In the genomic region with DNA sequence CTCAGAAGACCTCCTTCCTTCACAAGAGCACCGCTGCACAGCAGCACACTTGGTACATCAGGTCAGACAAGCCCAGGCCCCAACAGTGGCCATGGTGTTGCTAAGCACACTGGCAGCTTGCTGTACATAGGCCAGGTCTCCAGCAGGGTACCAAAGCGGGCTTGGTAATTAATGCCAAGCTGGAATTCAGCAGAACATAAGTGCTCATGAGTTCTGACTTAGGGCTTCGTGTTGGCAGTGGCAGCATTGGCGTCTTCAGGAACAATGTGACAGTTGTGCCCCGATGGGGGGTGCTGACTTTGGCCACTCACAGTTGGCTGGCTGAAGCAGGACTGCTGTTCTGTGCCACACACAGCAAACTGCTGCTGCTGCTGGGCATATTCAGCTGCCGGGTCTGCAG, we compare ENCODE assay signal across 31 mouse cellular contexts. TPM values are rescaled to one million over a fixed set of nuclear protein-coding genes. Genes with fewer than 3 reads are reported as not detected.
DNase-seq lines count a peak whose midpoint lies in the region; ATAC-seq and TF ChIP-seq lines count a peak whose summit lies in the region.
"Had no signal": no experiment of that assay in that cellular context is flagged by ENCODE, and none has a peak within 500 bp of the region (broad histone marks: within the 10 kb centered on the region; RNA-seq: fewer than 3 reads in every experiment).

No protein-coding gene starts in this region.

- H3K27ac ChIP-seq in gastrocnemius, adult 2 months = no peak overlapping the region
- H3K27ac ChIP-seq in hindbrain, embryonic 16.5 days (ENCODE audit: low read depth, low read length) = no peak overlapping the region; the same call in 1 of the 2 replicates
- H3K27ac ChIP-seq in hindbrain, embryonic 10.5 days = no peak overlapping the region
- H3K27ac ChIP-seq in forebrain, embryonic 14.5 days (ENCODE audit: low read depth, low read length) = no peak overlapping the region
- H3K27ac ChIP-seq: forebrain, embryonic 10.5 days; forebrain, embryonic 13.5 days; heart, adult 2 months; heart, embryonic 10.5 days; heart, embryonic 13.5 days; intestine, embryonic 15.5 days had no signal

- H3K4me1 ChIP-seq in hindbrain, embryonic 16.5 days (ENCODE audit: control insufficient read depth, insufficient read depth, low read depth, low read length) = no peaks in the 10 kb centered on the region; the same call in 1 of the 2 replicates
- peaks cover 10% of the 10 kb centered on the region; the same call in 1 of the 2 replicates for H3K4me1 ChIP-seq in hindbrain, embryonic 10.5 days (replicated peaks)
- H3K4me1 ChIP-seq in forebrain, embryonic 14.5 days (ENCODE audit: control insufficient read depth, insufficient read depth, low read length) = no peaks in the 10 kb centered on the region
- H3K4me1 ChIP-seq: forebrain, embryonic 10.5 days; forebrain, embryonic 13.5 days; heart, embryonic 10.5 days; heart, embryonic 13.5 days; intestine, embryonic 15.5 days had no signal

- intact Hi-C loops in gastrocnemius, adult 2 months (cut with DNase I) = no loop called here
- intact Hi-C loops in left cerebral cortex, postnatal 4 days (cut with DNase I) = no loop called here

- H3K36me3 ChIP-seq in hindbrain, embryonic 16.5 days (ENCODE audit: control insufficient read depth, insufficient read depth, low read length) = peaks cover 14% of the 10 kb centered on the region
- H3K36me3 ChIP-seq in hindbrain, embryonic 10.5 days = peaks cover 75% of the 10 kb centered on the region
- peaks cover 58% of the 10 kb centered on the region for H3K36me3 ChIP-seq in forebrain, embryonic 14.5 days (ENCODE audit: control insufficient read depth, insufficient read depth, low read length)

- H3K9me3 ChIP-seq in hindbrain, embryonic 16.5 days (ENCODE audit: control insufficient read depth, low read length) = no peaks in the 10 kb centered on the region
- no peaks in the 10 kb centered on the region for H3K9me3 ChIP-seq in hindbrain, embryonic 10.5 days
- H3K9me3 ChIP-seq in forebrain, embryonic 14.5 days (replicated peaks; ENCODE audit: control insufficient read depth, low read length) = no peaks in the 10 kb centered on the region
- H3K9me3 ChIP-seq: forebrain, embryonic 10.5 days; forebrain, embryonic 13.5 days; heart, embryonic 10.5 days; heart, embryonic 13.5 days; intestine, embryonic 15.5 days had no signal

- WGBS in hindbrain, embryonic 16.5 days = 74% methylated on average over 6 of the region's 6 CpGs
- WGBS in hindbrain, embryonic 10.5 days = 93% methylated on average over 6 of the region's 6 CpGs
- WGBS in forebrain, embryonic 14.5 days = 89% methylated on average over 6 of the region's 6 CpGs

- no peak overlapping the region for H3K4me2 ChIP-seq in hindbrain, embryonic 16.5 days (ENCODE audit: low read length)
- no peak overlapping the region for H3K4me2 ChIP-seq in forebrain, embryonic 14.5 days (ENCODE audit: low read length)
- H3K4me2 ChIP-seq: forebrain, embryonic 13.5 days; heart, embryonic 13.5 days; intestine, embryonic 15.5 days had no signal

- DNase-seq in gastrocnemius, adult 2 months = peak; percentile 13
- no peak for DNase-seq in gastrocnemius, adult 8-10 months (ENCODE audit: low spot score in 2 of 2)
- DNase-seq in hindbrain, embryonic 10.5 days (ENCODE audit: low spot score) = no peak
- peak; percentile 87 for DNase-seq in left cerebral cortex, postnatal 4 days
- no peak for DNase-seq in left cerebral cortex, adult 9 months (ENCODE audit: low spot score in 2 of 2)
- peak; percentile 58 for DNase-seq in brain, adult 2 months (ENCODE audit: low read depth, low spot score)
- DNase-seq in forebrain, embryonic 14.5 days (ENCODE audit: low spot score) = no peak
- DNase-seq: adrenal gland, adult 2 months; adrenal gland, postnatal 14 days; cerebellum, adult 11-12 months; cerebellum, adult 9-10 months; forebrain, postnatal 0 days; gastrocnemius, postnatal 10 days; gastrocnemius, postnatal 36 days; heart, adult 2 months; heart, postnatal 14 days; heart, postnatal 4 days; kidney, adult 11 months had no signal

- no peak for TF ChIP-seq CTCF in gastrocnemius, adult 2 months (IDR thresholded peaks at IDR 0.05)

- H3K4me3 ChIP-seq in gastrocnemius, adult 2 months = no peak overlapping the region
- no peak overlapping the region for H3K4me3 ChIP-seq in hindbrain, embryonic 16.5 days (ENCODE audit: low read length)
- no peak overlapping the region for H3K4me3 ChIP-seq in hindbrain, embryonic 10.5 days
- H3K4me3 ChIP-seq in forebrain, embryonic 14.5 days (ENCODE audit: low read depth, low read length) = no peak overlapping the region
- H3K4me3 ChIP-seq: forebrain, embryonic 10.5 days; forebrain, embryonic 13.5 days; heart, adult 2 months; heart, embryonic 10.5 days; heart, embryonic 13.5 days; intestine, embryonic 15.5 days had no signal

- peak; percentile 71 for ATAC-seq in hindbrain, embryonic 16.5 days
- ATAC-seq in forebrain, embryonic 14.5 days = no peak
- ATAC-seq: CD4-positive, CD25-positive, alpha-beta regulatory T cell, adult 4 months; forebrain, embryonic 13.5 days; forebrain, postnatal 0 days; intestine, embryonic 15.5 days had no signal

- no peak overlapping the region for H3K9ac ChIP-seq in hindbrain, embryonic 16.5 days (ENCODE audit: low read depth, low read length)
- H3K9ac ChIP-seq in forebrain, embryonic 14.5 days (ENCODE audit: low read length) = no peak overlapping the region
- H3K9ac ChIP-seq: forebrain, embryonic 13.5 days; forebrain, postnatal 0 days; heart, embryonic 13.5 days; intestine, embryonic 15.5 days had no signal

- no peaks in the 10 kb centered on the region for H3K27me3 ChIP-seq in hindbrain, embryonic 16.5 days (replicated peaks; ENCODE audit: control insufficient read depth, insufficient read depth, low read length)
- peaks cover 14% of the 10 kb centered on the region for H3K27me3 ChIP-seq in hindbrain, embryonic 10.5 days (ENCODE audit: insufficient read depth, poor library complexity, severe bottlenecking)
- H3K27me3 ChIP-seq in forebrain, embryonic 14.5 days (replicated peaks; ENCODE audit: control insufficient read depth, insufficient read depth, low read length) = no peaks in the 10 kb centered on the region
- H3K27me3 ChIP-seq: heart, embryonic 13.5 days; intestine, embryonic 15.5 days had no signal

RNA-seq across cellular contexts. Expression of a gene that starts 7.7 kb away (rescaled TPM):
- total RNA-seq in gastrocnemius, adult 2 months (2021) = 10 to 100 TPM; 18.1 to 19.3 TPM
- 10 to 100 TPM; 19.3 to 27.2 (median 21.6) TPM for total RNA-seq in gastrocnemius, adult 8-10 months (2022)
- polyA plus RNA-seq in hindbrain, embryonic 16.5 days (2015; fragmentation: Nextera tagmentation; extraction: Ambion mirVana) = 17.2 and 22.2 TPM in 2 replicates
- polyA plus RNA-seq in hindbrain, embryonic 10.5 days (2016; fragmentation: Nextera tagmentation; extraction: Ambion mirVana) = 22.3 and 29.1 TPM in 2 replicates
- 10 to 100 TPM; 22.8 to 23.4 TPM for total RNA-seq in left cerebral cortex, postnatal 4 days (2021)
- polyA plus RNA-seq in forebrain, embryonic 14.5 days (2014; fragmentation: Nextera tagmentation; extraction: Ambion mirVana) = 13.2 and 18.2 TPM in 2 replicates

RNA-seq across cellular contexts. Expression of a gene that starts 13.2 kb away (rescaled TPM):
- not detected for total RNA-seq in gastrocnemius, adult 2 months (2021)
- not detected for total RNA-seq in gastrocnemius, adult 8-10 months (2022)
- polyA plus RNA-seq in hindbrain, embryonic 16.5 days (2015; fragmentation: Nextera tagmentation; extraction: Ambion mirVana) = 0.11 and 0.50 TPM in 2 replicates
- polyA plus RNA-seq in hindbrain, embryonic 10.5 days (2016; fragmentation: Nextera tagmentation; extraction: Ambion mirVana) = 9.2 and 17.3 TPM in 2 replicates
- under 1 TPM in 1 of 2 experiments, not detected in 1; 0.20 TPM for total RNA-seq in left cerebral cortex, postnatal 4 days (2021)
- polyA plus RNA-seq in forebrain, embryonic 14.5 days (2014; fragmentation: Nextera tagmentation; extraction: Ambion mirVana) = not detected in 2 replicates
- total RNA-seq: adrenal gland, adult 2 months; adrenal gland, postnatal 14 days; adrenal gland, postnatal 4 days; gastrocnemius, postnatal 10 days; gastrocnemius, postnatal 36 days; granulocyte monocyte progenitor cell, adult 5-6 weeks; heart, adult 2 months; heart, postnatal 14 days; heart, postnatal 4 days; MEL had no signal
- polyA plus RNA-seq: adrenal gland, adult 2 months; C2C12; CD4-positive, CD25-positive, alpha-beta regulatory T cell, adult 4 months; embryonic facial prominence, embryonic 14.5 days; forebrain, embryonic 13.5 days; forebrain, postnatal 0 days; heart, adult 2 months; heart, embryonic 10.5 days; heart, embryonic 13.5 days; heart, embryonic 16.5 days; intestine, embryonic 15.5 days had no signal

RNA-seq across cellular contexts. Expression of a gene that starts 14.1 kb away (rescaled TPM):
- total RNA-seq in gastrocnemius, adult 2 months (2021) = not detected
- not detected for total RNA-seq in gastrocnemius, adult 8-10 months (2022)
- 9.0 and 10.6 TPM in 2 replicates for polyA plus RNA-seq in hindbrain, embryonic 16.5 days (2015; fragmentation: Nextera tagmentation; extraction: Ambion mirVana)
- polyA plus RNA-seq in hindbrain, embryonic 10.5 days (2016; fragmentation: Nextera tagmentation; extraction: Ambion mirVana) = 3.0 and 3.3 TPM in 2 replicates
- 1 to 10 TPM; 3.0 to 3.8 TPM for total RNA-seq in left cerebral cortex, postnatal 4 days (2021)
- polyA plus RNA-seq in forebrain, embryonic 14.5 days (2014; fragmentation: Nextera tagmentation; extraction: Ambion mirVana) = 2.4 and 2.5 TPM in 2 replicates
- total RNA-seq: gastrocnemius, postnatal 36 days; granulocyte monocyte progenitor cell, adult 5-6 weeks; MEL had no signal
- polyA plus RNA-seq: CD4-positive, CD25-positive, alpha-beta regulatory T cell, adult 4 months had no signal

RNA-seq across cellular contexts. Expression of a gene that starts 20.9 kb away (rescaled TPM):
- total RNA-seq in gastrocnemius, adult 2 months (2021) = 100 to 1,000 TPM; 235 to 261 TPM
- total RNA-seq in gastrocnemius, adult 8-10 months (2022) = 100 to 1,000 TPM; 195 to 290 (median 232) TPM
- polyA plus RNA-seq in hindbrain, embryonic 16.5 days (2015; fragmentation: Nextera tagmentation; extraction: Ambion mirVana) = 125 and 138 TPM in 2 replicates
- polyA plus RNA-seq in hindbrain, embryonic 10.5 days (2016; fragmentation: Nextera tagmentation; extraction: Ambion mirVana) = 276 and 327 TPM in 2 replicates
- 100 to 1,000 TPM; 335 to 363 TPM for total RNA-seq in left cerebral cortex, postnatal 4 days (2021)
- 196 and 235 TPM in 2 replicates for polyA plus RNA-seq in forebrain, embryonic 14.5 days (2014; fragmentation: Nextera tagmentation; extraction: Ambion mirVana)

RNA-seq across cellular contexts. Expression of a gene that starts 30.7 kb away (rescaled TPM):
- total RNA-seq in gastrocnemius, adult 2 months (2021) = 1 to 10 TPM; 3.4 to 7.3 TPM
- total RNA-seq in gastrocnemius, adult 8-10 months (2022) = 1 to 10 TPM; 2.4 to 2.7 (median 2.5) TPM
- polyA plus RNA-seq in hindbrain, embryonic 16.5 days (2015; fragmentation: Nextera tagmentation; extraction: Ambion mirVana) = 15.5 and 16.4 TPM in 2 replicates
- 7.0 and 7.9 TPM in 2 replicates for polyA plus RNA-seq in hindbrain, embryonic 10.5 days (2016; fragmentation: Nextera tagmentation; extraction: Ambion mirVana)
- total RNA-seq in left cerebral cortex, postnatal 4 days (2021) = 10 to 100 TPM; 28.6 to 31.1 TPM
- polyA plus RNA-seq in forebrain, embryonic 14.5 days (2014; fragmentation: Nextera tagmentation; extraction: Ambion mirVana) = 6.7 and 8.4 TPM in 2 replicates
- total RNA-seq: granulocyte monocyte progenitor cell, adult 5-6 weeks; MEL had no signal

Comparison
In these comparisons a context has a peak if more than half of its experiments do, and no peak if none do; other contexts are left out.
1. DNase-seq: peak in gastrocnemius, adult 2 months (single experiment), left cerebral cortex, postnatal 4 days (single experiment) and brain, adult 2 months (single experiment); none in gastrocnemius, adult 8-10 months (0 of 2), hindbrain, embryonic 10.5 days (single experiment), left cerebral cortex, adult 9 months (0 of 2) and forebrain, embryonic 14.5 days (single experiment).